8 mouse cellular contexts compared by ENCODE assay signal in the genomic region with DNA sequence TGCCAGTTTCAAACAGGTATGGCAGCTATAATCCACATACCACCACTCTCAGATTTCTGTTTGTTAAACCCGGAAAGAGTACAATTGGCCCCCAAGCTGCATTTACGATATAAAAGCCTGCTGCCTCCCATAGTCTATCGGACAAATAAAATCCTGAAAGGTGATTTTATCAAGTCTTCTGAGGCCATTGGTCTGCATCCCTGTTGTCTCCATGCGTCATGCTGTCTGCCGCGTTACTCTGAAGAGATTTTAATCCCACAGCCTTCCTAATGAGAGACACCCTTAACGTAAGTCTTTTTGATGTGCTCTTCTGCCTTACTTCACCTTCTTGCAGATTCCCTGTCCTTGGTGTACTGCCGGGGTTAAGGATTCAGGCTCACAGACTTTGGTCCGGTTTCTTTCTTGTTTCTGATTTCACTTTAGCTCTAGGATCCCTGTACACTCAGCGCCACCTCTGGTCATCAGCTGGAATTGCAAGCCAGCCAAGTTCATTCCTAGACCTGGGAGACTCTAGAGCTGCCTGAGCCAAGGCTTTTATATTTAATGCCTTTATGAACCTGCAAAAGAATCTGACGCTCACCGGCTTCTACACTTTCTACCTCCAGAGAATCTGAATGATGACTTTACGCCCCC.
DNase-seq lines count a peak whose midpoint lies in the region; ATAC-seq and TF ChIP-seq lines count a peak whose summit lies in the region.

No protein-coding gene starts in this region.

- no peak overlapping the region for H3K27ac ChIP-seq in cortical plate, adult 2 months (ENCODE audit: insufficient read depth, low read length)
- H3K27ac ChIP-seq in intestine, embryonic 15.5 days = no peak overlapping the region
- H3K27ac ChIP-seq in neural tube, embryonic 11.5 days (ENCODE audit: low read depth, low read length) = no peak overlapping the region

- peak; percentile 85 for TF ChIP-seq CTCF in cortical plate, adult 2 months (IDR thresholded peaks at IDR 0.05; ENCODE audit: extremely low read depth, insufficient read depth, low read length)

- H3K9me3 ChIP-seq in intestine, embryonic 15.5 days = no peaks in the 10 kb centered on the region
- H3K9me3 ChIP-seq in neural tube, embryonic 11.5 days (ENCODE audit: control insufficient read depth, low read length) = no peaks in the 10 kb centered on the region

- no peak for ATAC-seq in intestine, embryonic 15.5 days
- ATAC-seq in neural tube, embryonic 11.5 days (ENCODE audit: insufficient read depth, low FRiP score, low TSS enrichment) = peak; percentile 61; the same call in 1 of the 2 replicates

- no peaks in the 10 kb centered on the region for H3K36me3 ChIP-seq in intestine, embryonic 15.5 days
- H3K36me3 ChIP-seq in neural tube, embryonic 11.5 days (ENCODE audit: control insufficient read depth, insufficient read depth, low read length) = no peaks in the 10 kb centered on the region

- WGBS in intestine, embryonic 15.5 days = 52% methylated on average over 13 of the region's 13 CpGs
- 58% methylated on average over 13 of the region's 13 CpGs for WGBS in neural tube, embryonic 11.5 days

- no peak for TF ChIP-seq POLR2A in cortical plate, adult 2 months (IDR thresholded peaks at IDR 0.05; ENCODE audit: extremely low read depth, insufficient read depth, low read length)

- intact Hi-C loops in gastrocnemius, postnatal 14 days (cut with DNase I; ENCODE audit: low total_unique reads) = loop anchor here (10.0 kb wide), 1 partner anchor 660 kb away; no protein-coding TSS in a partner anchor
- intact Hi-C loops in left cerebral cortex, postnatal 36 days (cut with DNase I) = loop anchor here (2.0 kb wide), 1 partner anchor 660 kb away; no protein-coding TSS in a partner anchor

- no peak overlapping the region for H3K9ac ChIP-seq in intestine, embryonic 15.5 days
- no peak overlapping the region for H3K9ac ChIP-seq in neural tube, embryonic 11.5 days (ENCODE audit: low read length)

- H3K4me2 ChIP-seq in intestine, embryonic 15.5 days (replicated peaks) = peak overlapping the region; percentile 14; the same call in 1 of the 2 replicates
- H3K4me2 ChIP-seq in neural tube, embryonic 11.5 days (ENCODE audit: low read depth) = no peak overlapping the region

- no peak overlapping the region for H3K4me3 ChIP-seq in cortical plate, adult 2 months (ENCODE audit: insufficient read depth, low read length)
- no peak overlapping the region for H3K4me3 ChIP-seq in intestine, embryonic 15.5 days (replicated peaks)
- no peak overlapping the region for H3K4me3 ChIP-seq in neural tube, embryonic 11.5 days (ENCODE audit: low read depth, low read length)

- no peaks in the 10 kb centered on the region for H3K4me1 ChIP-seq in cortical plate, adult 2 months (ENCODE audit: control insufficient read depth, insufficient read depth, low read length)
- H3K4me1 ChIP-seq in intestine, embryonic 15.5 days (replicated peaks) = no peaks in the 10 kb centered on the region
- no peaks in the 10 kb centered on the region for H3K4me1 ChIP-seq in neural tube, embryonic 11.5 days (ENCODE audit: control insufficient read depth, insufficient read depth, low read length)

- peak; percentile 37 for DNase-seq in urinary bladder, postnatal 14 days (ENCODE audit: low spot score)
- DNase-seq in urinary bladder, adult 2 months (ENCODE audit: low spot score) = no peak
- DNase-seq in gastrocnemius, postnatal 14 days = peak; percentile 11
- peak; percentile 30 to 47 for DNase-seq in left cerebral cortex, postnatal 36 days (ENCODE audit: low spot score in 2 of 2)
- peak; percentile 60 for DNase-seq in neural tube, embryonic 11.5 days (ENCODE audit: low spot score)
- no peak for DNase-seq in adipocyte (ENCODE audit: low spot score)

- H3K27me3 ChIP-seq in intestine, embryonic 15.5 days (replicated peaks) = no peaks in the 10 kb centered on the region
- no peaks in the 10 kb centered on the region for H3K27me3 ChIP-seq in neural tube, embryonic 11.5 days (ENCODE audit: control insufficient read depth, insufficient read depth, low read length)

Comparison
In these comparisons a context has a peak if more than half of its experiments do, and no peak if none do; other contexts are left out.
1. DNase-seq: peak in urinary bladder, postnatal 14 days (single experiment), gastrocnemius, postnatal 14 days (single experiment), left cerebral cortex, postnatal 36 days (2 of 2) and neural tube, embryonic 11.5 days (single experiment); none in urinary bladder, adult 2 months (single experiment) and adipocyte (single experiment).